Mouse (Mus musculus) forebrain, embryonic 14.5 days (tissue): ENCODE data around the gene Pdx1. TPM values are rescaled to one million over a fixed set of nuclear protein-coding genes. Genes with fewer than 3 reads are reported as not detected.

Experiments
- ATAC-seq: fragments of 200-750 bp; cut with Nextera tagmentation; 2 replicates; pipeline ENCODE4 v1.8.0; 2017; ENCODE audit warnings: mild to moderate bottlenecking, moderate library complexity
- DNase-seq: peaks from one replicate; pipeline ENCODE4 v3.0.0-alpha.2; 2015; ENCODE audit warnings: low spot score
- H3K27ac ChIP-seq: fragments of 300-500 bp; sonication (generic); 2 replicates; pipeline ENCODE4 v1.5.1; 2014; ENCODE audit warnings: low read depth, mild to moderate bottlenecking, control low read depth, low read length, moderate library complexity
- H3K27me3 ChIP-seq: fragments of 300-500 bp; sonication (generic); replicated peaks from 2 replicates; pipeline ENCODE4 v1.6.1; 2014; ENCODE audit warnings: low read length, control low read depth, mixed read lengths; ENCODE audit not compliant: control insufficient read depth, insufficient read depth
- H3K36me3 ChIP-seq: fragments of 300-500 bp; sonication (generic); 2 replicates; pipeline ENCODE4 v1.6.1; 2014; ENCODE audit warnings: low read length, control low read depth; ENCODE audit not compliant: control insufficient read depth, insufficient read depth
- H3K4me1 ChIP-seq: fragments of 300-500 bp; sonication (generic); 2 replicates; pipeline ENCODE4 v1.6.1; 2014; ENCODE audit warnings: antibody characterized with exemption, low read length, control low read depth; ENCODE audit not compliant: control insufficient read depth, insufficient read depth
- H3K4me2 ChIP-seq: fragments of 300-500 bp; sonication (generic); 2 replicates; pipeline ENCODE4 v1.6.1; 2014; ENCODE audit warnings: mild to moderate bottlenecking, control low read depth, low read length
- H3K4me3 ChIP-seq: fragments of 300-500 bp; sonication (generic); 2 replicates; pipeline ENCODE4 v1.5.1; 2014; ENCODE audit warnings: low read depth, low read length, control low read depth
- H3K9ac ChIP-seq: fragments of 300-500 bp; sonication (generic); 2 replicates; pipeline ENCODE4 v1.6.1; 2014; ENCODE audit warnings: mild to moderate bottlenecking, low read length, control low read depth, moderate library complexity
- H3K9me3 ChIP-seq: fragments of 300-500 bp; sonication (generic); replicated peaks from 2 replicates; pipeline ENCODE4 v1.6.1; 2016; ENCODE audit warnings: low read length, control low read depth, mixed read lengths; ENCODE audit not compliant: control insufficient read depth
- WGBS: fragments of 180-500 bp; shearing (Covaris S2); extraction: QIAGEN DNeasy Blood & Tissue Kit; methylation state at CpG from one replicate; pipeline ENCODE4 v1.1.7; 2014; 5-methylcytosine and 5-hydroxymethylcytosine counted together
- polyA plus RNA-seq: library from polyadenylated mRNA; unstranded; fragments of >200 nt; fragmentation: Nextera tagmentation; extraction: Ambion mirVana; gene quantifications from 2 replicates; pipeline ENCODE4 v1.2.1, GENCODE M21; 2014

The Pdx1 gene
- polyA plus RNA-seq, 1 experiment from 2014 or later = not detected

GRCm38 (mm10) chr5:147299255-147300000 lies 29.7 kb downstream of the Pdx1 start:
- peak; percentile 75 for DNase-seq
- H3K9ac ChIP-seq = no peak overlapping the region
- no peaks in the 10 kb centered on the region for H3K9me3 ChIP-seq
- H3K27me3 ChIP-seq = peaks cover 94% of the 10 kb centered on the region
- WGBS = under 1% methylated on average over 40 of the region's 41 CpGs
- no peak overlapping the region for H3K4me3 ChIP-seq
- H3K4me2 ChIP-seq = no peak overlapping the region
- H3K27ac ChIP-seq = no peak overlapping the region
- H3K36me3 ChIP-seq = no peaks in the 10 kb centered on the region
- no peaks in the 10 kb centered on the region for H3K4me1 ChIP-seq
- ATAC-seq = peak; percentile 58; the same call in 1 of the 2 replicates

- Histone ChIP-seq H3K36me3 (no peaks in the 10 kb centered on the region), H3K9ac (no peak overlapping the region), H3K4me2 (no peak overlapping the region), H3K9me3 (no peaks in the 10 kb centered on the region), H3K27ac (no peak overlapping the region), H3K4me1 (no peaks in the 10 kb centered on the region), H3K27me3 (peaks cover 94% of the 10 kb centered on the region), H3K4me3 (no peak overlapping the region)
- DNase-seq (no peak), ATAC-seq (no peak)
- WGBS = 1% methylated on average over 4 of the region's 4 CpGs
Measured at GRCm38 (mm10) chr5:147300001-147300363, 30.2 kb downstream of the Pdx1 start.

GRCm38 (mm10) chr5:147300917-147301780 lies 31.4 kb downstream of the Pdx1 start:
- H3K4me2 ChIP-seq = no peak overlapping the region
- ATAC-seq (no peak), DNase-seq (no peak)
- peaks cover 96% of the 10 kb centered on the region for H3K27me3 ChIP-seq
- WGBS = under 1% methylated on average over 21 of the region's 21 CpGs
- H3K4me1 ChIP-seq = no peaks in the 10 kb centered on the region
- H3K4me3 ChIP-seq = no peak overlapping the region
- no peak overlapping the region for H3K27ac ChIP-seq
- H3K9ac ChIP-seq = no peak overlapping the region
- no peaks in the 10 kb centered on the region for H3K9me3 ChIP-seq
- H3K36me3 ChIP-seq = no peaks in the 10 kb centered on the region

- Histone ChIP-seq H3K9me3 (no peaks in the 10 kb centered on the region), H3K27ac (no peak overlapping the region), H3K9ac (no peak overlapping the region), H3K4me2 (no peak overlapping the region), H3K36me3 (no peaks in the 10 kb centered on the region), H3K27me3 (peaks cover 98% of the 10 kb centered on the region), H3K4me3 (no peak overlapping the region), H3K4me1 (no peaks in the 10 kb centered on the region)
- WGBS = 0% methylated on average over 10 of the region's 10 CpGs
- no peak for DNase-seq
- no peak for ATAC-seq
Measured at GRCm38 (mm10) chr5:147301781-147302070, 32.0 kb downstream of the Pdx1 start.

GRCm38 (mm10) chr5:147302141-147302540 lies 32.4 kb downstream of the Pdx1 start:
- DNase-seq = no peak
- ATAC-seq = no peak
- no peaks in the 10 kb centered on the region for H3K4me1 ChIP-seq
- peaks cover 98% of the 10 kb centered on the region for H3K27me3 ChIP-seq
- no peaks in the 10 kb centered on the region for H3K36me3 ChIP-seq
- WGBS = 1% methylated on average over 8 of the region's 8 CpGs
- no peak overlapping the region for H3K4me3 ChIP-seq
- no peak overlapping the region for H3K4me2 ChIP-seq
- H3K9me3 ChIP-seq = no peaks in the 10 kb centered on the region
- H3K27ac ChIP-seq = no peak overlapping the region
- no peak overlapping the region for H3K9ac ChIP-seq

GRCm38 (mm10) chr5:147302746-147303400 lies 33.1 kb downstream of the Pdx1 start:
- no peaks in the 10 kb centered on the region for H3K36me3 ChIP-seq
- H3K4me3 ChIP-seq = no peak overlapping the region
- H3K9ac ChIP-seq = no peak overlapping the region
- H3K9me3 ChIP-seq = no peaks in the 10 kb centered on the region
- no peak for ATAC-seq
- DNase-seq = no peak
- no peaks in the 10 kb centered on the region for H3K4me1 ChIP-seq
- H3K27me3 ChIP-seq = peaks cover 98% of the 10 kb centered on the region
- no peak overlapping the region for H3K4me2 ChIP-seq
- WGBS = 4% methylated on average over 13 of the region's 13 CpGs
- no peak overlapping the region for H3K27ac ChIP-seq

GRCm38 (mm10) chr5:147304276-147305155 lies 34.8 kb downstream of the Pdx1 start:
- no peak overlapping the region for H3K9ac ChIP-seq
- H3K4me3 ChIP-seq = no peak overlapping the region
- no peak for ATAC-seq
- under 1% methylated on average over 54 of the region's 54 CpGs for WGBS
- no peak overlapping the region for H3K27ac ChIP-seq
- no peaks in the 10 kb centered on the region for H3K9me3 ChIP-seq
- H3K4me1 ChIP-seq = no peaks in the 10 kb centered on the region
- DNase-seq = no peak
- H3K4me2 ChIP-seq = no peak overlapping the region
- peaks cover 99% of the 10 kb centered on the region for H3K27me3 ChIP-seq
- no peaks in the 10 kb centered on the region for H3K36me3 ChIP-seq

- Histone ChIP-seq H3K9ac (no peak overlapping the region), H3K4me1 (no peaks in the 10 kb centered on the region), H3K9me3 (no peaks in the 10 kb centered on the region), H3K27me3 (peaks cover 99% of the 10 kb centered on the region), H3K4me2 (no peak overlapping the region), H3K4me3 (no peak overlapping the region), H3K36me3 (no peaks in the 10 kb centered on the region), H3K27ac (no peak overlapping the region)
- DNase-seq (no peak), ATAC-seq (no peak)
- 2% methylated on average over 16 of the region's 16 CpGs for WGBS
Measured at GRCm38 (mm10) chr5:147305166-147305565, 35.4 kb downstream of the Pdx1 start.
